Mouse (Mus musculus) heart, embryonic 14.5 days (tissue): ENCODE measurements around the gene Cryzl2. TPM values are rescaled to one million over a fixed set of nuclear protein-coding genes. Genes with fewer than 3 reads are reported as not detected.

Experiments
- ATAC-seq: fragments of 200-750 bp; cut with Nextera tagmentation; 2 replicates; pipeline ENCODE4 v1.8.0; 2017; ENCODE audit warnings: low read depth, moderate TSS enrichment; ENCODE audit not compliant: insufficient number of reproducible peaks, insufficient read depth, low FRiP score
- H3K27ac ChIP-seq, 2 experiments: fragments of 200-500 bp in 1 of 2; fragments of 300-500 bp in 1 of 2; sonication (generic) in 1 of 2; replicated peaks in 1 of 2; 2 replicates each; pipeline ENCODE4 v1.5.1; 2012 to 2014; ENCODE audit warnings: low read depth in 2 of 2, low read length in 2 of 2, control low read depth in 1 of 2, mild to moderate bottlenecking in 1 of 2, mixed read lengths in 1 of 2; ENCODE audit not compliant: control insufficient read depth in 1 of 2, insufficient read depth in 1 of 2
- H3K27me3 ChIP-seq: fragments of 300-500 bp; sonication (generic); 2 replicates; pipeline ENCODE4 v1.6.1; 2014; ENCODE audit warnings: mild to moderate bottlenecking, low read length, control low read depth; ENCODE audit not compliant: control insufficient read depth, insufficient read depth
- H3K36me3 ChIP-seq: fragments of 300-500 bp; sonication (generic); 2 replicates; pipeline ENCODE4 v1.6.1; 2014; ENCODE audit warnings: mild to moderate bottlenecking, control low read depth, low read length, mixed read lengths; ENCODE audit not compliant: control insufficient read depth, insufficient read depth
- H3K4me1 ChIP-seq, 2 experiments: fragments of 200-500 bp in 1 of 2; fragments of 300-500 bp in 1 of 2; sonication (generic) in 1 of 2; 2 replicates each; pipeline ENCODE4 v1.6.1; 2012 to 2014; ENCODE audit warnings: low read length in 2 of 2, control low read depth in 1 of 2, mixed read lengths in 1 of 2; ENCODE audit not compliant: control insufficient read depth in 2 of 2, insufficient read depth in 2 of 2
- H3K4me2 ChIP-seq: fragments of 300-500 bp; sonication (generic); 2 replicates; pipeline ENCODE4 v1.6.1; 2014; ENCODE audit warnings: mild to moderate bottlenecking, low read length
- H3K4me3 ChIP-seq, 2 experiments: fragments of 200-500 bp in 1 of 2; fragments of 300-500 bp in 1 of 2; sonication (generic) in 1 of 2; 2 replicates each; pipeline ENCODE4 v1.5.1; 2012 to 2014; ENCODE audit warnings: low read length in 2 of 2, mild to moderate bottlenecking in 2 of 2, control low read depth in 1 of 2, low read depth in 1 of 2, moderate library complexity in 1 of 2; ENCODE audit not compliant: control insufficient read depth in 1 of 2, insufficient read depth in 1 of 2
- H3K9ac ChIP-seq: fragments of 300-500 bp; sonication (generic); 2 replicates; pipeline ENCODE4 v1.6.1; 2014; ENCODE audit warnings: mild to moderate bottlenecking, low read length
- H3K9me3 ChIP-seq: fragments of 300-500 bp; sonication (generic); 2 replicates; pipeline ENCODE4 v1.6.1; 2016; ENCODE audit warnings: low read length, control low read depth; ENCODE audit not compliant: control insufficient read depth
- WGBS: fragments of 180-500 bp; shearing (Covaris S2); extraction: QIAGEN DNeasy Blood & Tissue Kit; methylation state at CpG from one replicate; pipeline ENCODE4 v1.1.7; 2014; 5-methylcytosine and 5-hydroxymethylcytosine counted together
- polyA plus RNA-seq: library from polyadenylated mRNA; unstranded; fragments of >200 nt; fragmentation: Nextera tagmentation; extraction: Ambion mirVana; gene quantifications from 2 replicates; pipeline ENCODE4 v1.2.1, GENCODE M21; 2014

Gene Cryzl2
- polyA plus RNA-seq, 1 experiment from 2014 or later, result 39.2 TPM

GRCm38 (mm10) chr1:157476231-157476630 is 17.9 kb downstream of the Cryzl2 start:
- H3K27me3 ChIP-seq, result no peaks in the 10 kb centered on the region
- H3K9me3 ChIP-seq, result no peaks in the 10 kb centered on the region
- H3K4me3 ChIP-seq, result no peak overlapping the region
- H3K9ac ChIP-seq, result no peak overlapping the region
- H3K27ac ChIP-seq, result no peak overlapping the region
- H3K4me2 ChIP-seq, result no peak overlapping the region
- 48% methylated on average over 2 of the region's 2 CpGs for WGBS
- no peaks in the 10 kb centered on the region for H3K4me1 ChIP-seq
- ATAC-seq, result no peak
- H3K36me3 ChIP-seq, result peaks cover 17% of the 10 kb centered on the region

DNA sequence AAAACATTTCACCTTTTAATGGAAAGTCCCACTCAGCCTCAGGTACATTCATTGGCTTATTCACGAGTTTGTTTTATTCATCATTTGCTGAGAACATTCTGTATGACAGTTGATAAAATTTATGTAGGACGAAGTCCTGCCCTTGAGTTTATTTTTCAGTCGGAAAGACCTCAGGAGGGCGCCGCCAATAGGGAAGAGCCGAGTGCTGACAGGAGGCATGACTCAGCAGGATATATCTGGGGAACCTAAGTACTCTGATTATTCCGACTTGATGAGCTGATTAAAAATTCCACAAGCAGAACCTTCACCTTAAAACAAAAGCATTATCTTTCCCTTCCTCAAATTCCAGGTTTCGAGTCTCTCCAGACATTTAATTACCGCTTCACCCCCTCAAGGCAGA is 21.7 kb downstream of the Cryzl2 start:
- H3K36me3 ChIP-seq, result 0 out of 2 replicates have a peak, but pooled peaks cover 3% of the 10 kb centered on the region
- 16% methylated on average over 9 of the region's 9 CpGs for WGBS
- no peaks in the 10 kb centered on the region for H3K27me3 ChIP-seq
- ATAC-seq, result no peak
- H3K27ac ChIP-seq, result no peak overlapping the region
- H3K4me3 ChIP-seq, result no peak overlapping the region
- H3K9ac ChIP-seq, result no peak overlapping the region
- no peak overlapping the region for H3K4me2 ChIP-seq
- H3K9me3 ChIP-seq, result no peaks in the 10 kb centered on the region
- H3K4me1 ChIP-seq, result no peaks in the 10 kb centered on the region

DNA sequence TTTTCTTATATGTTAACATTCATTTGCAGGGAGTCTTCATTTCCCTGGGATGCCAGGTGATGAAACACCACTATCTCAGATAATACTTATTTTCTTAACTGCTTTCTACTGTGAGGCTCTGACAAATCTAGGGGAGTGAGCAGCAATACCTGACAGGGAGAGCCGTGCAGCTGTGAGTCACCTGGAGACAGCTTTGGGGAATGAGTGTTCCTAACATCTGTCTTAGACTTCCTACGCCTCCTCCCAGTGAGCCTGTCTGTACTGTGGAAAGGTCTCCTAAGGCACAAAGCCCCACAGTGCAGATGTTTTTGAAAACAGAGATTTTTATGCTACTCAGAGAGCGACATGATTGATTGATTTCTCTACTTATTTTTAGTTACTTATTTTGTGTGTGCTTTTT is 22.5 kb downstream of the Cryzl2 start:
- H3K36me3 ChIP-seq, result 0 out of 2 replicates have a peak, but pooled peaks cover 3% of the 10 kb centered on the region
- WGBS, result 74% methylated on average over 3 of the region's 3 CpGs
- H3K9me3 ChIP-seq, result no peaks in the 10 kb centered on the region
- no peak overlapping the region for H3K4me3 ChIP-seq
- ATAC-seq, result no peak
- no peaks in the 10 kb centered on the region for H3K4me1 ChIP-seq
- H3K27ac ChIP-seq, result no peak overlapping the region
- no peak overlapping the region for H3K9ac ChIP-seq
- no peak overlapping the region for H3K4me2 ChIP-seq
- no peaks in the 10 kb centered on the region for H3K27me3 ChIP-seq

DNA sequence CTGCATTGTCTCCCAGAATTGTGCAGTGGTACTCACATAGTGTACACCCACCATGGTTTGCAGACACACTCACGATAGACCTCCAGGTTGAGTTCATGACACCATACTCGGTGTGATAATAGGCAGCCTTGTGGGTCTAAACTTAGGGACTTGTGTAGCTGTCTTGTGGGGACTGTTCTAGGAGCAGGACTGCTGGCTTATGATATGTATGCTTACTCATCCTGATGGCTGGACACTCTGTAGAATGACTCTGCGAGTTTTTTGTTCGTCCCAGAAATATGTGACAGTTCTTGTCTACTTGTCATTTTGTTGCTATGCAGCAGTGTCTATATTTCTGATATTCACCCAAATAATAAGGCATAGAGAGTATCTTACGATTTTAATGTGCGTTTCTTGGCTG is 23.3 kb downstream of the Cryzl2 start:
- H3K4me2 ChIP-seq, result no peak overlapping the region
- no peak for ATAC-seq
- H3K27ac ChIP-seq, result no peak overlapping the region
- no peaks in the 10 kb centered on the region for H3K27me3 ChIP-seq
- H3K9ac ChIP-seq, result no peak overlapping the region
- WGBS, result 81% methylated on average over 6 of the region's 6 CpGs
- H3K4me3 ChIP-seq, result no peak overlapping the region
- H3K9me3 ChIP-seq, result no peaks in the 10 kb centered on the region
- H3K4me1 ChIP-seq, result no peaks in the 10 kb centered on the region
- H3K36me3 ChIP-seq, result 0 out of 2 replicates have a peak, but pooled peaks cover 3% of the 10 kb centered on the region

DNA sequence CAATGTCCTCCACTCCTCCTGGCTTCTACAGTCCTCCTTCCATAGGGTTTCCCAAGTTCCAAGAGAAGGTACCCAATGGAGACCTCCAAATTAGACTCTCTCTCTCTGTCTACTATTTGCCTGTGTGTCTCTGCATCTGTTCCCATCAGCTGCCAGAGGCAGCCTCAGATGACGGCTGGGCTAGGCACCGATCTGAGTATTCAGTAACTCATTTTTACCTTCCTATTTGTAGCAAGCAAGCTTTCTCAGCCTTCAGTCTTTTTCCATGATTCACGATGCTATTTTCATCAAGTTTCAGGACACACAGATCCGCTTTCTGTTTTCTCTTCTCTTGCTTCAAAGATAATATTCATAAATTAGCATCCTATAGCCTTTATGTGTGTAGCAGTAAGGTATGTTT is 25.8 kb downstream of the Cryzl2 start:
- WGBS, result 86% methylated on average over 4 of the region's 4 CpGs
- Histone ChIP-seq H3K4me2 (no peak overlapping the region), H3K4me1 (no peaks in the 10 kb centered on the region), H3K9ac (no peak overlapping the region), H3K27ac (no peak overlapping the region), H3K36me3 (peaks cover 3% of the 10 kb centered on the region; the same call in 1 of the 2 replicates), H3K27me3 (no peaks in the 10 kb centered on the region), H3K4me3 (no peak overlapping the region), H3K9me3 (no peaks in the 10 kb centered on the region)
- ATAC-seq, result no peak

GRCm38 (mm10) chr1:157500657-157501056 is 42.3 kb downstream of the Cryzl2 start:
- no peak for ATAC-seq
- H3K9ac ChIP-seq, result no peak overlapping the region
- H3K27me3 ChIP-seq, result no peaks in the 10 kb centered on the region
- no peak overlapping the region for H3K4me2 ChIP-seq
- no peak overlapping the region for H3K27ac ChIP-seq
- H3K4me1 ChIP-seq, result peaks cover 0 to 2% of the 10 kb centered on the region in 2 experiments; a peak in 1 of 4 replicates
- H3K4me3 ChIP-seq, result no peak overlapping the region
- H3K9me3 ChIP-seq, result no peaks in the 10 kb centered on the region
- H3K36me3 ChIP-seq, result no peaks in the 10 kb centered on the region
- WGBS, result 78% methylated on average over 1 of the region's 1 CpGs

GRCm38 (mm10) chr1:157501352-157501945 is 43.1 kb downstream of the Cryzl2 start:
- ATAC-seq, result no peak
- no peak overlapping the region for H3K9ac ChIP-seq
- H3K4me2 ChIP-seq, result no peak overlapping the region
- H3K4me1 ChIP-seq, result no peaks in the 10 kb centered on the region
- 87% methylated on average over 6 of the region's 6 CpGs for WGBS
- H3K9me3 ChIP-seq, result no peaks in the 10 kb centered on the region
- no peak overlapping the region for H3K4me3 ChIP-seq
- H3K36me3 ChIP-seq, result no peaks in the 10 kb centered on the region
- H3K27me3 ChIP-seq, result no peaks in the 10 kb centered on the region
- H3K27ac ChIP-seq, result no peak overlapping the region

DNA sequence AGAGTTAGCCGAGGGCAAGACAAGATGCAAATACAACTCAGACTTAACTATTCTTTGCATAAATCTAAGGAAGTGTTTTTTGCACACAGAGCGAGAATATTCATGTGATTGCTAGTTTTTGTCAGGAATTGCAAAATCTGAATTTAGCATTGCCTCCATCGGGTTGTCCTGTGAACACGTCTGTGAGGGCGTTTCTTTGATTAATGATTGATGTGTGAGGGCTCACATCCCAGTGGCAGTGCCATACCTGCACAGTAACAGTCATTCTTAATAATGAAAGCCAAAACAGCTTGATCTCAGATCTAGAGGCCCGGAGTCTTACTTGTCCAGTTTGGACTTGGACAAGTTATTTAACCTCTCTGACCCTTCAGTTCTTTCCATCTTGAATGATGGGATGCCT is 44.7 kb downstream of the Cryzl2 start:
- Histone ChIP-seq H3K4me2 (no peak overlapping the region), H3K36me3 (no peaks in the 10 kb centered on the region), H3K4me1 (no peaks in the 10 kb centered on the region), H3K9me3 (no peaks in the 10 kb centered on the region), H3K9ac (no peak overlapping the region), H3K4me3 (no peak overlapping the region), H3K27ac (no peak overlapping the region), H3K27me3 (no peaks in the 10 kb centered on the region)
- 77% methylated on average over 6 of the region's 6 CpGs for WGBS
- no peak for ATAC-seq
